Mouse (Mus musculus): Measurements from ENCODE around the gene Tpd52l2.

DNA sequence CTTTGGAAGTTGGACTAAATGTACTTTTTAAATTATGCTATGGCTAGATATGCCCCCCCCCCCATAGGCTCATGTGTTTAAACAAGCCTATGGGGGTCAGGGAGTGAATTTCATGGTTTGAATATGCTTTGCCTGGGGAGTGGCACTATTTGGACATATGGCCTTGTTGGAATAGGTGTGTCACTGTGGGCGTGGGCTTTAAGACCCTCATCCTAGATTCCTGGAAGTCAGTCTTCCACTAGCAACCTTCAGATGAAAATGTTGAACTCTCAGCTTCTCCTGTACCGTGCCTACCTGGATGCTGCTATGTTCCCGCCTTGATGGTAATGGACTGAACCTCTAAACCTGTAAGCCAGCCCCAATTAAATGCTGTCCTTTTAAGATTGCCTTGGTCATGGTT is 35.6 kb downstream of the Tpd52l2 start:
- TF ChIP-seq CTCF (IDR thresholded peaks at IDR 0.05; ENCODE audit: low read depth, low read length) (no peak), GATA1 (IDR thresholded peaks at IDR 0.05; ENCODE audit: borderline replicate concordance, low read length) (no peak)

All from G1E (cell line).